Mouse (Mus musculus) adrenal gland, postnatal 25 days (tissue): Measurements from ENCODE around the gene Spsb4. TPM values are rescaled to one million over a fixed set of nuclear protein-coding genes. Genes with fewer than 3 reads are reported as not detected.

Experiments
- DNase-seq: peaks from one replicate; pipeline ENCODE4 v3.0.0; 2021; ENCODE audit warnings: mixed read lengths
- total RNA-seq: library from RNA; stranded (reverse); gene quantifications from 2 replicates; pipeline ENCODE4 v1.2.3, GENCODE M21; 2021

Spsb4 gene
- total RNA-seq, 1 experiment from 2014 or later = 1.2 TPM

DNA sequence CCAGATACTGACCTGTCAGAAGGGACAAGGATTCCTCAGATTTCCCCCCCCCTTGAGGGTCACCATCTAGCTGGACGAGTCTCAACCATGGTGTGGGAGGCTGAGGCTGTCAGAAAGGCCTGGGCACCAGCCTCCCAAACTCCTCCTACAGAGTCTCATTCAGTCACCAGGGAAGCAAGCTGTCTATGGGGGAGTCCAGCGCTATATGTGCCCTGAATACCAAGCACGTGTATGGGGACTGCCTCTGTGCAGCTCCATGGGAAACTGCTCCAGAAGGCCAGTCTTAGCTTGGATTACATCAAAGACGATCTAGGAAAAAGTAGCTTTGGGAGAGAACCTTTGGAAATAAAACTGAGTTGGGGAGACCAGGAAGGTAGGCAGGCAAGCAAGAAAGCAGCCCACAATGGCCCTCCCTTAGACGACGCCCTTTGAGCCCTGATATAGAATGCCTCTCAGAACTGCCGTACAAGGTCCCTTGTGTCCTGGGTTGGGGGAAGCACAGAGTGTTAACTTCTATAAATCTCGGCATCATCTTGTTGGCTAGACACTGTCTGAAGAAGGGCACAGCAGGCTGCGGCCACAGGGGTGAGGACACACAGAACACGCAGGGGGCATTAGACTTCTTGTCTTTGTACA is 40.4 kb downstream of the Spsb4 start:
- no peak for DNase-seq

DNA sequence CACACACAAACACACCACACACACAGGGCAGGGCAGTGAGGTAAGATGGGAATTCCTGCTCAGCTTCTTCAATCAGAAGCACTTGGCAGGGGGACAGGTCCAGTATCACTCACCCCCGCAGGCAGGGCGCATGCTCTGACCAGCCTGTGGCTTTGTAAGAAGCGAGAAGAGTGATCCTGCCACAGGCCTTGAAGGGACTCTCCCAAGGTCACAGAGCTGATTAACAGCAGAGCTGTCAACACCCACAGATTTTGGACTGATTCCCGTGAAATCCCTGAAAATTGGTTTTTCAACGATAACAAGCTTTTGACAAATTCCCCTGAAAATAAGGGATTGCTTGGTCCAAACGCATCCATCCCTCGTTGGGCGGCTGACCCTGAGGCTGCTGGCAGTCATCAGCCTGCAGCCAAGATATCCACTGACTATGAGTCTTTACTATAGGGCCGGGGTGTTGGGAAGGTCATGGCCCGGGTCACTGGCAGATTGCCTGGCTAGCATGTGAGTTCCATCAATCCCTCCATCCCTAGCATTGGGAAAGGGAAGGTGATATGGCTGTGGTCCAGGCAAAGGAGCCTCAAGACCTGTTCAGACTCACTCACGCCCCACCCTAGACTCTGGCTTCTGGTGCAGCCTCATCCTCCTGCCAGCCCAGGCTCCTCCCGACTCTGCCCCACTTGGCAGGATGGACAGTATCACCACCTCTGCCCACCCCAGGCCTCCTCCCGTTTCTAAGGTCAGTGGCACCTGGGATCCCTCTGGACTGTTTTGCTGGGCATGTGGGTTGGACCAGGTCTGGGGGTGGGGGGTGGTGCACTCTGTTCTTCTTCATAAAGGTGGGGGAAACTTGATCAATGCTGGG is 41.1 kb downstream of the Spsb4 start:
- peak; percentile 64 for DNase-seq

DNA sequence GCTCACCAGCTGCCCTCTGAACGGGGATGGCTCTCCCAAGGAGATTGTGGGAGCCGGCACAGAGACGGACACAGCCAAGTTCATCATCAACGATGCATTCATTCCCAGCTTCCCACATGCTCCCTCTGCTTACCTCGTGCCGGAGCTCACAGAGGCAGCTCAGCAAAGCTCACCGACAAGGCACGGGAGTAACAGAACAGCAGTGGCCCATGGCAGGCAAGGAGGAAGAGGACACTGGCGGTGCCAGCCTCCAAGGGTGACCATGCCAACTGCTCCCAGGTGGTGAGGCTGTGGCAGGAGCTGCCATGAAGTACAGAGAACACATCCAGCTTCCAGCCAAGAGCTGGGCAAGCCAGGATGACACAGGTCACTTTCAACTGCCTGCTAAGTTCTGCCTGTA is 45.6 kb downstream of the Spsb4 start:
- no peak for DNase-seq

DNA sequence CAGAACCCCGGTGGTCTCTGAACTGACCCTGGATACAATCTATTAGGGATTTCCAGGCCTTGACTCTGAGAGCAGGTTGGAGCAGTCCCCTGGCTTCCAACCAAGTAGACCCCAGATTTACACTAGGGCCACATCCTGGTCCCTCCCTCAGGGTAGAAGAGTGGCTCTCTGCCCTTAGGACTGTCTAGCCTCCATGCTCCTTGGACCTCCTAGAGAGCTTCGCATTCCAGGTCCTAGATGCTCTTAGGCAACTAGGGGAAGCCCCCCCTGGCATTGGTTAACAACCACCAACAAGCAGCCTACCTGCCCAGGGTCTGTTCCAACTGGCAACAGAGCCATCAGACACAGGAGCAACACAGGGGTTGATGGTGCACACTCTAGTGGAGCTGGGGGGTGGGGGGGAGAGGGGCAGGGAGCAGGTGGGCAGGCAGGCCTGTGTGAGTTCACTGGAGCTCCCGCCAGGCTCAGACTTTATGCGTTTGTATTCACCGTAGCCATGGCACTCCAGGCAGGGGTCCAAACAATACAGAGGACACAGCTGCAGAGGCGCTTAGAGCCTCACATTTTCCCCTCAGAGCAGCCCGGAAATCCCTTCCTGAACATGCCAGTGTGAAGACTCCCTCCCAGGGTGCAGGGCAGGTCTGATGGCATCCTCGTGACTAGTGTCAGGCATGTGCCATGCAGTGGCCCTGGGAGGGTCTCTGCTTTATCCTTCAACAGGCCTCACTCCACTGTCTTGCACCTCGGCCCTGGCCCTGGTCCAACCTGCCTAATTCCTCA is 46.8 kb downstream of the Spsb4 start:
- no peak for DNase-seq

DNA sequence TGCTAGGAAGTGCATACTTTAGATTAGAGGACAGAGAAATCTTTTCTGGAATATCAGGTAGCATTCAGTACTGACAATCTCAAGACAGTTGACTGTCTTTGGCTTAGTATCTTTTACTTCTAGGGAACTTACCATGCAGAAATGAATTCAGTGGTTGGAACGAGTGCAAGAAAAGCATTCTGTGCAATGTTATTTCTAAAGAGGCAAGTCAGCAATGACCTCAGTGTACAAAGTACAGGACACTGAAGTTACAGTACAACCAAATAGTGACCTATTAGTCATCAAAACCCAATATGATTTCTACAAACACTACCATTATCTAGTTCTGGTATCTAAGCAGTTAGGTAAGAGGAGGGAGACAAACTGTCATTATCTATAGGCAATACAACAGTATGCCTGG is 51.1 kb downstream of the Spsb4 start:
- DNase-seq = no peak

DNA sequence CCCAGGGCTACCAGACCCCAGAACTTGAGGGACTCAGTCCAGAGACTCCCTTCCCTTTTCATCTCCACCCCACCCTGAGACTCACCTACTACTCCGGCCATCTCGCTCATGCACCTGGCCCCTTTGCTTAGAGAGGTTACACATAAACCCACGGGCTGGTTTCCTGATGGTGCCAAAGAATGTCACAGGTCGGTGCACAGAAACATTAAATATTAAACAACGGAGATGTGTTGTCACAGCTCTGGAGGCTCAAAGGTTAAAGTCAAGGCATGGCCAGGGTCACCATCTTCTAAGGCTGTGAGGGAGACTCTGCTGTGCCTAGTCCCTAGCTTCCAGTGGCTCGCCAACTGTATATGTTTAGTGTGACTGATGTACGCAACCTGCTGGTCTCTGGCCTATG is 52.2 kb downstream of the Spsb4 start:
- DNase-seq = no peak

DNA sequence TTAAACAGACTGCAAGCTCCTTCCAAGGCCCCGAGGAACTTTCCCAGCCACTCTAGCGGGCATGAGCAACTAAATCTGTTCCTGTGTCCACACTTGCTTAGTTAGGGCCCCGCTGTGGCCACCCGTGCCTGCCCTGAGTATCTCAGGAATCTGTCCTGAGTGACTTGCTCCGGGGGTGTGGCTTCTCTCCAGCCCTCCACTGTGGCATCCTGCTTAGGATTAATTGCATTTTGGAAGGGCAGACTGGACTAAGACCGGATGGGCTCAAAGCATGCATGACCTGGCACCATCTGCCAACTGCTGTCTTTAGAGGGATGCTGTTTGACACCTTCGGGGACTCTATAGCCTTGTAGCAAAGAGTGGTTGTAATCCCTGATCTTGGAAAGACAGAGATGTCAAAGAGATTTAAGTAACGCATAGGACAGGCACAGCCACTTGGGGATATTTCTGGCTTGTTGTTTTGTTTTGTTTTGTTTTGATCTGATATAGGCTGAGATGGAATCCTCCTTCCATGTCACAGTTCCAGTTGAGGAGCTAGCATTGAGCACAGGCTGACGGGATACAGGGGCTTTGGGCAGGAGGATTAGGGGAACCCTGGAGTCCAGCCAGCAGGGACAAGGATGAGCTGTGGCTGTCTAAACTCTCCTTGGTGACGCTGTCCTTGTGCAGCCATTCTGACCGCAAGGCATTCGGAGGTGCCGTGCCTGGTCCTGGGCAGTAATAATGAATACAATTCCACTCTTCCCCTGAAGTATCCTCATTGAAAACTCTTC is 55.0 kb downstream of the Spsb4 start:
- DNase-seq = no peak

DNA sequence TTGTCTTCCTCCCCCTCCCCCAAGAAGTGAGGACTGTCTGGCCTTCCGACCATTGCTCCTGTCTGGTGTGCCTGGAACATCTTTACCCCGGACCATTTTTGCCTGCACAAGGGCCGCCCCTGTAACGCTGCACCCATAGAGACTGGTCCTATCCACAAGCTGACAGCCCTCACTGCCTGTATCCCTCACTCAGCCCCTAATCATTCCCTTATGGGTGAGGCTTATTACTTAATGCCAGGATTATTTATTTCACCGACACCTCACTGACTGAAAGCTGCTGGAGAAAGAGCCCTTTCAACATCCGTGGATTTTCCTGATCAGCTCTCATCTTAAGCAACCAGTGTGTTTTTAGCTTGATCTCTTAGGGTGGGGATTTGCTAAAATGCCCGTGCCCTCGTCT is 55.9 kb downstream of the Spsb4 start:
- no peak for DNase-seq

DNA sequence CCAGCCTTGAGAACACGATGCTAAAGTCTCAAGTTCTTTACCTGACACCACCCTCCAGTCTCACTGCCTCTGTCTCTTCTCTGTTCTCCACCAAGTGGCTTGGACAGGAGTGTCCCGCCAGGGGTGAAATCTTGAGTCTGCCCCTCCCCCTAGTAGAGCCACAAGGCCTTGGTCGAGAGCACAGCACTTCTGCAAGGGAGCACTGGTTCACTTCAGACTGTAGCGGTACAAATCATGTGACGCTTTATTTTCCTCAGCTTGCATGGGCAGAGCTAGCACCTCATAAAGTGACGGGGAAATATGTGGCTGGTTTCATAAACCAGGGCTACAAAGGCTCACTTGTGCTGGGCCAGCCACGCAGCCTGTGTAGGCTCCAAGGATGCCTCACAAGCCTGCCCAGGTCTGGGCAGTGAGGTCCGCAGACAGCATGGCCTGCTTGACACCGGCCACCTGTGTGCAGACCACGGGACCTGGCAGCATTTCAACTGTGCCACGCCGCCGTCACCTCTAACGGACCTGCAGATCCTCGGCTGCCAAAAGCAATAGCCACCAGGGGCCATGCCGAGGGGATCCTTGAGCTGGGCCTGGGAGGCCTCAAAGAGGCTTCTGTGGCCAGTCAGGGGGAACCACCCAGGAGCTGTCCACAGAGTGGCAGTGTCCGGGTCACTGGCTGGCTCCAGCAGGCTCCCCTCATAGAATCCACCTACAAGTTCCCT is 56.5 kb downstream of the Spsb4 start:
- DNase-seq = no peak

DNA sequence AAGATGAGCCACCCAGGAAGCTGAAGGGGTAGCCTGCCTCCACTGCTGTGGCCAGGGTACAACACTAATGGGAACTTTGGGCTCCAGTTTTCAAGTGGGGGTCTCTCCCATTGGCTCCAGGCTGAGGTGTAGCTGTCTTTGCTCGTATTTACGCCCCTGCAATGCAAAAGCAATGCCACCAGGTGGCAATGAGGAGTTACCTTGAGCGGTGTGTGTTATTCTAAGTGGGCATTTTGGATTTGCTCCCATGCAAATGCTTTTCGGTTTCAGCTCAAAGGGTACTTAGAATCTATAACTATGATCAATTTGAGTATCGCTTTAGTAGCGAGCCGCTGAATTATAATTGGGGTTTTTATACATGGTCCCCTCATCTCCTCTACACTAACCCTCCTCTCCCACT is 57.6 kb downstream of the Spsb4 start:
- DNase-seq = no peak

DNA sequence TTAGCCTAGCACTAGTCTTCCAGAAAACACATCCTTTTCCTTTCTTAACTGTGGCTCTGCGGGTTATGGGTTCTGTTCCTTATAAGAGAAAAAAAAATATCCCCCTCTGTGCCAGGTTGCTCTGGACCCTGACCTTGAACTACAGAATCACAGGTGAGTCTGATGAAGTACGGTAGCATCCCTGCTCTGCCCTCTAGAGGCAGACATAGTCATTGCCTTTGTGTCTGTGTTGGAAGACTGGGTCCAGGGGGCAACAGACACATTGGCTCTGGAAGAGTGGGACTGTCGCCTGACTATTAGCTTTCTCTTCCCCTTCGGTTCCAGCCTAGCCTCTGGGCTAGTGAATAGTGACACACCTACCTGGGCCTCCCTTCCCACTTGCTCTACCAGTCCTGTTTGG is 58.4 kb downstream of the Spsb4 start:
- no peak for DNase-seq

DNA sequence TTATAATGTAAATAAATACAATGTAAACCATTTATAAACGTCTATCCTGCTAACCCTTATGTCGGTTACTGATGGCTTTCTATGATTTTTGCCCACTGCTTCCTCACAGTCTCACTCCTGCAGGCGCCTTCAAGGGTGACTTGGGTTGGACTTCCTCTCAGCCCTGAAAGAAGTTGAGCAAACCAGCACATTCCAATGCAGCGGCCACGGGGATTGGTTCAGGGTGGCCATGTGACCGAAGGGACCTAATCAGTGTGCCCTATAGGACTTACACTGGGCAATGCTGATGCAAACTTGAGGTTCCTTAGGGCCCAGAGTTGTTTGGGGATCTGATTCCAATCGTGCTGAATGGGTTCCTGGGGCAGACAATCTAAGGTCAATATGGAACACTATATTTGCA is 59.2 kb downstream of the Spsb4 start:
- DNase-seq = no peak

DNA sequence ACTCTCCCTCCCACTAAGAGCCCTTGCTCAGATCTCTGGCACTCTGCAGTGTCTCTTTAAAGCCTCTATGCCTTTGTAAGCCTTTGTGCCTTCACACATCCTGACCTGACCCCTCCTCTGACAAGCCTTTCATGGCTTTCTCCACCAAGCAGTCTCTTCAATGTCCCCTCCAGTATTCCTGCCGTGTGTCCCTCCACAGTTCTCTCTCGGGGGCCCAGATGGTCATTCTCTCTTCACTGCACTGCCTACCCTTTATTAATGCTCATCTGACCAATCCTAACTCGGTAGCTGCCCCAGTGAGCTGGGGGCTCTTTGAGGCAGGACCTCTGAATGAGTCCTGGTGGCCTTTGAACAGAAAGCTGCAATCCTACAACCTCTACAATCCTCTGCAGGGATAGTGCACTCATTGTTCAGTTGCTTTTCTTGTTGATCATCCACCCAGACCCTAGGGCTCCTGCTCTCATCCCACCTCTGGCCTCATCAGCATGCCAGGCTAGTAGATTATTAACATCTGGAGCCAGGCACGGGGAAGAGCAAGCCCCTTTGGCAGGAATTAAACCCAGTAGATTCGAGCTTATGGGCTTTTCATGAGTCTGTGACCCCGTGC is 60.5 kb downstream of the Spsb4 start:
- no peak for DNase-seq

DNA sequence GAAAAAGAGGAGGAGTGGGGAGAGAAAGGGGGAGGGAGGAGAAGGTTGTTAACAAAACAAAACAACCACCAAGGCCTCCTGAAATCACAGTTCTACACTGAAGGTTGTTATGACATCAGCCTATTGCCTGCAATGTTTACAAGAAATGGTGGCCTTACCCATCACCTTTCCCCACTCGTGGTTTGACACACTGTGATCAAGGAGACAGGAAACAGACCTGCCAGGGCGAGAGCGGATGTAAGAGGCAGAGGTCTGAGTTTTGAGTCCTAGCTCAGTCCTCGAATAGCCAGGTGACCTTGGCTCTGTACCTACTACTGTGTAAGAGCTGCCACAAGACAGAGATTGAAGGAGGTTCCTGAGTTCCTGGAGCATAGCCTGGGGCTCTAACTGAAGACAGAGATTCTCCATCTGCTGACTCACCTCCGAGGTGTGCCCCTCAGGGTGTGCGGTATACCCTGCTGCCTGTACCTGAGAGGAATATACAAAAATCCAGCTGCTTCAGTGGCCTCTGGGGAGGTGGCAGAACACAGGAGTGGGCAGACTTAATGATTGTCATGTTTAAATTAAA is 61.3 kb downstream of the Spsb4 start:
- no peak for DNase-seq

DNA sequence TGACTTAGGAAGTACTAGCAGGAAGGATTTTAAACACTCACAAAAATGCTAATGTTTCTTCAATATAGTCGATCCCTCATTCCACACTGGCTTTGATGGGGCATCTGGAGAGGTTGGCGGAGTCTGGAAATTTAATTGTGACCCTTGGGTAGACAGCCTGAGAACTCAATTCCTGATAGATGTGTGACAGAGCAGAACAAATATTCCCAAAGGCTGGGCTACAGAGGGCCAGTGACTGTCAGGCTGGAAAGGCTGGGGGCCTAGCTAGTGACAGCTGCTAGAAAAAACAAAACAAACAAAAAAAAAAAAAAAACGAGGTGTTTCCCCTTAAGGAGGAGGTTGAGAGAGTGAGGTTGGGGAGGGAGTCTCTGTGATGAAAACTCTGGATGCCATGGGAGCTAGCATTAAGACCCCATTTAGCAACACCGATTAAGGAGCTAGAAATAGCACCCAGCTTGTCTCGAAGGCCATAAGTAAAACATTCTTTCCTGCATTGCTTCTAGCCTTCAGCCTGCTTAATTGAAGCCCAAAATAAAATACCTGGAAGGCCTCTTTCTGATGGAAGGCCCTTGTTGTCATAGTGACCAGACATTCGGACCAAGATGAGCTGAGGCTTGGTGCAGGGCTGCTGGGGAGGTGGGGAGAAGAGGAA is 61.9 kb downstream of the Spsb4 start:
- no peak for DNase-seq

DNA sequence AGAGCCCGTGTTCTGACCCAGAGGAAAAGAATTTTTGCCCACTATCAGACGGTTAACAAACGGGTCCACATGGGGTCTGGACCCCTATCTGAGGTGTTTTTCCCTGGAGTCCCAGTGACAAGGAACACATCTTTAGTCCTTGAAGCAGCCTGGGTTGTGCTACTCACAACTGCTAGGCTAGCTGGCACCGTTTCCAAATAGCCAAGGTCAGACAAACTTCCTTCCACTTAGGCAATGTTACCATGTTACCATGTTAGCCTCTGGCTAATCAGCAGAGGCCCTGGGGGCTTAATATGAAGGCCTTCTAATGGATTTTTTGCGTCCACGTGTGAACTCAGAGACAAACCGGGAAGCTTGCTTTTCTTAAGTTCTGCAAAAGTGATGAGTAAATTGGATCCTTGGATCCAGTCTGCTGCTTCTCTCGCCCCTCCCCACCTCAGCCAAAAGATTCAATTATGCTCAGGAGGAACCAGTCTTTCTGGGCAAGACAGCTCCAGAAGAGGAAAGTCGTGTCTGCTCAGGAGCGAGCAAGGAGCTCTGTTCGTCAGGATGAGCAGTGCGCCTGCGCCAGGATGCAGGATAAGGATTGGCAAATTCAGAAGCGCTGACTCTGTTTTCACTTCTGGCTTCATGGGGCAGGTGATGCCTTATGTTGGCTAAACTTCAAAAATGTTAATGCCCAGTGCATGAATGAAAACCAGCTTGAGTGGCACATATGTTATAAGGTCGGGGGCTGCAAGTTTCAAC is 64.4 kb downstream of the Spsb4 start:
- DNase-seq = no peak

DNA sequence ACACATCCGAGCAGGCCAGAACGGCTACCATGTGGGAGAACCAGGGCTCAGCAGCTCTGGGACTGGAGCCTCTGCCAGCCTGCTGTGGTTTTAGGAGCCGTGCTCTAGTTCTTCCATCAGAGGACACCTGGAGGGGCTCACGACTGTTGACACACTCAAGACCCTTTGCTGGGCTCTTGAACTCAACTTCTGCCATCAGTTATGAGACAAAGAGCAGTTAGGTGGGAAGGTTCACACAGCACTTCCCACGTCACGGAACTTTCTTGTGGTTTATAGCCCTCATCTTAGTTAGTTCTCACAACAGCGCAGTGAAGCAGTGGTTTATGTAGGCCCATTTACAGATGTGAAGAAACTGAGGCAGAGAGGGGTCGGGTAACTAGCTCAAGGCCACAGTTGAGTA is 65.2 kb downstream of the Spsb4 start:
- no peak for DNase-seq

DNA sequence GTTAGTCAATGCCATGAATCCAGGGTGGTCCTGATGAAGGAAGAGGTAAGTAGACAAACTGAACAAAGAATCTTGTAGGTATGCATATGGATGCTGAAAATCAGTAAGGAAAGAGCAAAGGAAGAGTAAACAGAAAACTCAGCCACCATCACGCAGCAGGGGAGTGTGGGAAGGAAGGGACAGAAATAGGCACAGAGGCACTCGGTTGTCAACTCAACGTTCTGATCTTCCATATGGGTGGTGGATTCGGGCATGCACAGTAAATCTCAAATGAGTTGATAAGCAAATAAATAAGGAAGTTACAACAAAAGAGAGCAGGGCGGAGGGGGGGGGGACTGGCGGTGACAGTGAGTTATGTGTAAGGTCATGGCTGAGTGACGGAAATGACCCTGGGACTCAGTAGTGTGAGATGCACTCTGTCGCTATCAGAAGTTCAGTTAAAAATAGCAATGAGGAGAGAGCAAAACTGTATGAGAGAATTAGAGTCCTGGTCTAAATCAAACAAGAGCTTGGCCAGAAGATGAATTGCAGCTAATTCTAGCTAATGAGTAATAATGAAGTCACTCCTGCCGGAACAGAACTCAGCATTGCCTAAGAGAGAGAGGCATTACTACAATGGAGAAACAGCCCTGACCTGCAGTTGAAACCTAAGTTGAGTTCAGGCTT is 66.2 kb downstream of the Spsb4 start:
- peak; percentile 43 for DNase-seq

DNA sequence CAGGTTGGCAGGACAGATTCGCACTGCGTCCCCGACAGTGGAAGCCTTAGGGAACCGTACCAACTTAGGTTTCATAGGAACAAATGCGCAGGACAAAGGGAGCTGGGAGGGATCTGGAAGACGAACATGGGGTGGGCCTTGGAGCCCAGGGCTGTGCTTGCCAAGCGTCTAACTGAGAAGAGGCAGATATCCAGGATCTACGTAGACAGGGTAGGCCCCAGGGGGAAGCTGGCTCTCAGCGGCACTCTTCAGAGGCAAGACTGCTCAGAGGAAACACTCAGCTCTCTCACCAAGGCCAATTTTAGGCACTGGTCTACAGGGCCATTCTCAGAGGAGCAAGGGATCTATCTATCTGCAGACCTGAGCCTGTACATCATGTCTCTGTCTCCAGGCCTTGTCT is 69.1 kb downstream of the Spsb4 start:
- DNase-seq = no peak
